Mouse (Mus musculus) hindbrain, embryonic 11.5 days (tissue): Measurements from ENCODE around the gene Slc2a13. TPM values are rescaled to one million over a fixed set of nuclear protein-coding genes. Genes with fewer than 3 reads are reported as not detected.

ENCODE experiments used
- ATAC-seq: fragments of 200-750 bp; cut with Nextera tagmentation; 2 replicates; pipeline ENCODE4 v1.8.0; 2017; ENCODE audit warnings: mild to moderate bottlenecking, moderate TSS enrichment, moderate library complexity; ENCODE audit not compliant: low FRiP score
- DNase-seq: peaks from one replicate; pipeline ENCODE4 v3.0.0-alpha.2; 2015; ENCODE audit warnings: low spot score
- H3K27ac ChIP-seq: fragments of 300-500 bp; sonication (generic); 2 replicates; pipeline ENCODE4 v1.5.1; 2014; ENCODE audit warnings: mild to moderate bottlenecking, low read depth, low read length
- H3K27me3 ChIP-seq: fragments of 300-500 bp; sonication (generic); 2 replicates; pipeline ENCODE4 v1.6.1; 2014; ENCODE audit warnings: mild to moderate bottlenecking, low read length, moderate library complexity, mixed read lengths; ENCODE audit not compliant: control insufficient read depth, insufficient read depth
- H3K36me3 ChIP-seq: fragments of 300-500 bp; sonication (generic); 2 replicates; pipeline ENCODE4 v1.6.1; 2014; ENCODE audit warnings: mild to moderate bottlenecking, low read length, moderate library complexity, mixed read lengths; ENCODE audit not compliant: control insufficient read depth, insufficient read depth
- H3K4me1 ChIP-seq: fragments of 300-500 bp; sonication (generic); replicated peaks from 2 replicates; pipeline ENCODE4 v1.6.1; 2014; ENCODE audit warnings: low read length, mixed read lengths; ENCODE audit not compliant: control insufficient read depth, insufficient read depth
- H3K4me2 ChIP-seq: fragments of 300-500 bp; sonication (generic); replicated peaks from 2 replicates; pipeline ENCODE4 v1.6.1; 2014; ENCODE audit warnings: mild to moderate bottlenecking, low read depth, low read length
- H3K4me3 ChIP-seq: fragments of 300-500 bp; sonication (generic); 2 replicates; pipeline ENCODE4 v1.5.1; 2014; ENCODE audit warnings: low read depth, low read length
- H3K9ac ChIP-seq: fragments of 300-500 bp; sonication (generic); 2 replicates; pipeline ENCODE4 v1.6.1; 2014; ENCODE audit warnings: low read depth, low read length
- H3K9me3 ChIP-seq: fragments of 300-500 bp; sonication (generic); 2 replicates; pipeline ENCODE4 v1.6.1; 2016; ENCODE audit warnings: low read length; ENCODE audit not compliant: control insufficient read depth
- WGBS: fragments of 180-500 bp; shearing (Covaris S2); extraction: QIAGEN DNeasy Blood & Tissue Kit; methylation state at CpG from one replicate; pipeline ENCODE4 v1.1.7; 2014; 5-methylcytosine and 5-hydroxymethylcytosine counted together
- polyA plus RNA-seq: library from polyadenylated mRNA; unstranded; fragments of >200 nt; fragmentation: Nextera tagmentation; extraction: Ambion mirVana; gene quantifications from 2 replicates; pipeline ENCODE4 v1.2.1, GENCODE M21; 2014

The Slc2a13 gene
- polyA plus RNA-seq, 1 experiment from 2014 or later: 1.5 TPM

DNA sequence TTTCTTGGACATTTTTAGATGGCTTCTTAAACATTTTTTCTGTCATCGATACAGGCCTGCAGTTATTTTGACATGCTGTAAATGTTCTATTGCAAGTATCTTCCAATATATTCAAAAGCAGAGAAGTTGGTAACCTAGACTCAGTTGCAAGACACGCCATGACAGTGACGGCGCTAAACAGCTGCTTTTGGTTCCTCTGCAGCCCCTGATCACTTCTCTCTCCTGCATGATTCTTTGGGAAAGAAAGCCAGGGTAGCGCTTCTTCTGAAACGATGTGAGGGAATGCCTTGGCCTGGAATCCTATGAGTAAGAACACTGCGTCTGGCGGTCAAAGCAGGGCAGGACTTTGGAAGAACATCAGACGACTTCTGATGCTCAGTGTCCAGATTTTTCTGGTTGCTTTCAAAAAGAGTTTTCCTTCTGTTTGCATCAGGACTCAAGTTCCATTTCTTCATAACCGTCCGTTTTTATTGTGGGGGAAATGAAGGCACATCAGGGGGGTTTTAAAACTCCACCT, 273.7 kb downstream of the Slc2a13 start:
- Histone ChIP-seq H3K27me3 (no peaks in the 10 kb centered on the region), H3K9me3 (no peaks in the 10 kb centered on the region), H3K4me3 (no peak overlapping the region), H3K36me3 (no peaks in the 10 kb centered on the region), H3K4me2 (no peak overlapping the region), H3K27ac (no peak overlapping the region), H3K9ac (no peak overlapping the region), H3K4me1 (no peaks in the 10 kb centered on the region)
- 89% methylated on average over 11 of the region's 11 CpGs for WGBS
- DNase-seq: no peak
- no peak for ATAC-seq

DNA sequence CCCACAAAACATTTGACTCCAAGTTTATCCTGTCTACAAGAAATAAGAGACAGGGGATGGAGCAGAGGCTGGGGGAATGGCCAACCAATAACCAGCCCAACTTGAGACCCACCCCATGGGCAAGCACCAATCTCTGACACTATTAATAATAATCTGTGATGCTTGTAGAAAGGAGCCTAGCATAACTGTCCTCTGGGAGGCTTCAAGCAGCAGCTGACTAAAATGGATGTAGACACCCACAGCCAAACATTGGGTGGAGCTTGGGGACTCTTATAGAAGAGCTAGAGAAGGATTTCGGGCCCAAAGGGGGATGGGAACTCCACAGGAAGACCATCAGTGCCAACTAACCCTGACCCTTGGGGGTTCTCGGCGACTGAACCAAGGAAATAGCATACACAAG, 289.6 kb downstream of the Slc2a13 start:
- no peaks in the 10 kb centered on the region for H3K4me1 ChIP-seq
- no peak for DNase-seq
- WGBS: 84% methylated on average over 3 of the region's 3 CpGs

DNA sequence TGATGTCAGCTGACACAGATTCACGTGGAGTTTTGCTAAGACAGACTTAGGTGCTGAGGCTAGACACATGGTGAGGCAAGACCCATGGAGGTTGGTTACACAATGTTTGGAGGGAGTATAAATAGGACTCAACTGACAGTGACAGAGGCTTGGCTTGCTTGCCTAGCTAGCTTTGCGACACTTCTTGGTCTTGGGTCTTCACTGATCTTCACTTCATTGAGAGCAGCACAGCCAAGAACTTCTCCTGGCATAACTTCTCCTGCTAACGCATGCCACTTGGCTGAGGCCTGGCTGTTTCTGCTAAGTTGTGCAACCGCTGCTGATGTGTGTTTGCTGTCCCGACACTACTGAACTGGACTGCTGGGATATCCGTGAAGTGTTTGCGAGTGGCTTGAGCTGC, 290.2 kb downstream of the Slc2a13 start:
- no peak overlapping the region for H3K27ac ChIP-seq
- no peak for ATAC-seq
- no peak overlapping the region for H3K9ac ChIP-seq
- no peaks in the 10 kb centered on the region for H3K36me3 ChIP-seq
- H3K4me3 ChIP-seq: no peak overlapping the region
- no peaks in the 10 kb centered on the region for H3K4me1 ChIP-seq
- H3K4me2 ChIP-seq: no peak overlapping the region
- no peaks in the 10 kb centered on the region for H3K27me3 ChIP-seq
- H3K9me3 ChIP-seq: no peaks in the 10 kb centered on the region
- 90% methylated on average over 7 of the region's 7 CpGs for WGBS
- no peak for DNase-seq

More for the DNA sequence above, 289.6 kb downstream of the Slc2a13 start:
- Histone ChIP-seq H3K4me2 (no peak overlapping the region), H3K9me3 (no peaks in the 10 kb centered on the region), H3K27me3 (no peaks in the 10 kb centered on the region), H3K27ac (no peak overlapping the region), H3K9ac (no peak overlapping the region), H3K36me3 (no peaks in the 10 kb centered on the region), H3K4me3 (no peak overlapping the region)
- ATAC-seq: no peak

DNA sequence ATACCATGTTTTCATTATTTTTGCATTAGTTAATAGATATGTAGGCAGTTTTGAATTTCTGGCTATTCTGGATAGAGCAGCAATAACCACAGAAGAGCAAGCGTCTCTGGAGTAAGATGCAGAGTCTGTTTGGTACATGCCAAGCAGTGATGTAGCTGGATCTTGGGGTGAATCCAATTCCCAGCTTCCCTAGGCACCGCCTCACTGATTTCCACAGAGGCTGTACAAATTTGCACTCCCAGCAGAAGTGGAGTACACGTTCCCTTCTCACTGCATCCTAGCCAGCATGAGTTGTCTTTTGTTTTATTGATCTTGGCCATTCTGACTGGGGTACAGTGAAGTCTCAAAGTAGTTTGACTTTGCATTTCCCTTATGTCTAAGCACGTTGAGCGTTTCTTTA, 291.5 kb downstream of the Slc2a13 start:
- Histone ChIP-seq H3K9me3 (no peaks in the 10 kb centered on the region), H3K27ac (no peak overlapping the region), H3K4me3 (no peak overlapping the region), H3K36me3 (no peaks in the 10 kb centered on the region), H3K27me3 (no peaks in the 10 kb centered on the region), H3K4me2 (no peak overlapping the region), H3K4me1 (no peaks in the 10 kb centered on the region), H3K9ac (no peak overlapping the region)
- ATAC-seq (no peak), DNase-seq (no peak)
- WGBS: 91% methylated on average over 5 of the region's 5 CpGs

DNA sequence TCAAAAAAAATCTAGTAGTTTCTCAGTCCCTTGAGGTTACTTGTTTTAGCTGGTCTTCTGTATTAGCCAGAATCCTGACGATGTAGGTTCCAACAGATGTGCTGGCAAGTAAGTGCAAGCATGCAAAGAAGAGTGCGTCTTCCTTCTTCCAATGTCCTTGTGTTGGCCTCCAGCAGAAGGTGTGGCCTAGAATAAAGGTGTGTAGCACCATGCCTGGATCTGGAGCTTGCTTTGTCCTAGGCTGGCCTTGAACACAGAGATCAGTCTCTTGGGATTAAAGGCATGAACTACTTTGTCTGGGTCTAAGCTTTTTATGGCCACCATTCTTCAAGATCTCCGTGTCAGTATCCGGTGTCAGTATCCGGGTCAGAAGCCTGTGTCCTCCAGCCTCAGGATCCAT, 293.5 kb downstream of the Slc2a13 start:
- 91% methylated on average over 5 of the region's 5 CpGs for WGBS
- Histone ChIP-seq H3K9ac (no peak overlapping the region), H3K4me3 (no peak overlapping the region), H3K4me1 (no peaks in the 10 kb centered on the region), H3K9me3 (no peaks in the 10 kb centered on the region), H3K27ac (no peak overlapping the region), H3K36me3 (no peaks in the 10 kb centered on the region), H3K4me2 (no peak overlapping the region), H3K27me3 (no peaks in the 10 kb centered on the region)
- ATAC-seq: no peak
- DNase-seq: no peak

DNA sequence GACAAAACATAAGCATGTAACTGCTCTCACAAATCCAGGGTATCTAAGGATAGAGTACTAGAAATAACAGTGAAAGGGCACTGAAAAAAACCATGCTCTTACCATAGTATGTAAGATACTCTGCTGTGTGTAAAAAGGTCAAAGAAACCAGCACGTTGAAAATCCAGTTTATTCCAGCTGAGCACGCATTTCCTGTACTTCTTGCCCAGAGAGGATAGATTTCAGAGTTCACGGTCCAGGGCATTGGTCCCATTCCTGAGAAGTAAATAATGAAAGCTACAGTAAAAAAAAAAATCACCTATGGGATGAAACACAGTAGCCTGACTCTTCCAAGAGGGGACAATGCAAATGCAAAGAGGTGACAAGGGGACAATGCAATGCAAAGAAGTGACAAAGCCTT, 297.1 kb downstream of the Slc2a13 start:
- ATAC-seq (no peak), DNase-seq (no peak)
- no peak overlapping the region for H3K9ac ChIP-seq
- no peak overlapping the region for H3K4me2 ChIP-seq
- H3K27me3 ChIP-seq: no peaks in the 10 kb centered on the region
- H3K4me1 ChIP-seq: no peaks in the 10 kb centered on the region
- H3K9me3 ChIP-seq: no peaks in the 10 kb centered on the region
- 70% methylated on average over 3 of the region's 3 CpGs for WGBS
- no peak overlapping the region for H3K4me3 ChIP-seq
- no peaks in the 10 kb centered on the region for H3K36me3 ChIP-seq
- H3K27ac ChIP-seq: no peak overlapping the region

DNA sequence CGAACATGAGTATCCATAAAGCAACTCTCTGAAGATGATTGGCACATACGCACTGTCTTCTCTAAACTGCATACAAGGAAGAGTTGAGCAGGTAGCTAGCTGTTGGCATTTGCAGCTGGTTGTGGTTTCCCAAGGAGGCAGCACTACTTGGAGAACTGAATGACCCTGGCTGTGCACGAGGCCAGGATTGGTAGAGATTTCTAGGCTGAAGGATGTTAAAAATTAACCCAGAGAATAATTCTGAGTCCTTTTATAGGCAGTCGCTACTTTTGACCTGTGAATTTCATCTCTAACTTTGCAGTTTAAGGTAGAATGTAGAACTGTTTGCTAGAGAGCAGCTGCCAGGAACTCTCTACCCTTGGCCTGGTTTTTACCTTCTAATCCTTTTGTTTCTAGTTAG, 304.5 kb downstream of the Slc2a13 start:
- Histone ChIP-seq H3K9me3 (no peaks in the 10 kb centered on the region), H3K4me2 (no peak overlapping the region), H3K36me3 (no peaks in the 10 kb centered on the region), H3K9ac (no peak overlapping the region), H3K27me3 (no peaks in the 10 kb centered on the region), H3K4me1 (no peaks in the 10 kb centered on the region), H3K4me3 (no peak overlapping the region), H3K27ac (no peak overlapping the region)
- 89% methylated on average over 4 of the region's 4 CpGs for WGBS
- DNase-seq (no peak), ATAC-seq (no peak)

DNA sequence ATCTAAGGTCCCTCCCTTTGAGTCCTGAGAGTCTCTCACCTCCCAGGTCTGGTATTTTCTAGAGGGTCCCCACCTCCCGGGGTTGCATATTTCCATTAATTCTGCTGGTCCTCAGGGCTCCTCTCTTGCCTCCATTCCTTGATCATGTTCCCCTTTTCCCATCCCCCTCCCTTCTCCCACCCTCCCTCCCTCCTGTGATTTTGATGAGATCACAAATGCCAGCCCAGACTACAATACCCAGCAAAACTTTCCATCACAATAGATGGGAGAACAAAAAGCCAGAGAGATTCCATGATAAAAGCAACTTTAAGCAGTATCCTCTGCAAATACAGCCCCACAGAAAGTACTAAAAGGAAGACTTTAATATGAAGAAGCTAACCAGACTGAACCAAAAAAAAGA, 309.1 kb downstream of the Slc2a13 start:
- H3K36me3 ChIP-seq: no peaks in the 10 kb centered on the region
- H3K4me1 ChIP-seq: no peaks in the 10 kb centered on the region
- no peak overlapping the region for H3K9ac ChIP-seq
- H3K4me2 ChIP-seq: no peak overlapping the region
- 71% methylated on average over 1 of the region's 1 CpGs for WGBS
- H3K27me3 ChIP-seq: no peaks in the 10 kb centered on the region
- H3K9me3 ChIP-seq: no peaks in the 10 kb centered on the region
- no peak overlapping the region for H3K4me3 ChIP-seq
- ATAC-seq: no peak
- H3K27ac ChIP-seq: no peak overlapping the region
- no peak for DNase-seq

DNA sequence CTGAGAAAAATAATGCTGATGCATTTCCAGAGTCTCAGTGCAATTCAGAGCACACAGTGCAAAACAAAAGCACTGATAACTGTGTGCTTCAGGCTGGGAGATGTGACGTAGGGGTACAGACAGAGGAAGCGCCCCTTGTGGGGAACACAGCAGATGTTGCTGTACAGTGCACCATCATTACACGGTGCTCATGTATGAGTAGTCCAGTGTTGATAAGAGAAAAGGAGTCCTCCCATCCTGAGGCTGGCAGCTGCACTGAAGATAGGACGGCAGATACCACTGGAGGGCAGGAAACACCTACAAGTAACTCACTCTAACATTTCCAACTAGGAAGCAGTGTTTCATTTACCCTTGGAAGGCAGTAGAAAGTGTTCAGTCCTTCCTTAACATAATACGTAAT, 312.5 kb downstream of the Slc2a13 start:
- H3K36me3 ChIP-seq: no peaks in the 10 kb centered on the region
- H3K27me3 ChIP-seq: no peaks in the 10 kb centered on the region
- no peaks in the 10 kb centered on the region for H3K9me3 ChIP-seq
- no peak overlapping the region for H3K9ac ChIP-seq
- DNase-seq: no peak
- ATAC-seq: no peak
- 78% methylated on average over 5 of the region's 5 CpGs for WGBS
- no peaks in the 10 kb centered on the region for H3K4me1 ChIP-seq
- no peak overlapping the region for H3K4me2 ChIP-seq
- no peak overlapping the region for H3K27ac ChIP-seq
- no peak overlapping the region for H3K4me3 ChIP-seq
